Mouse (Mus musculus) lung, adult 2 months (tissue): ENCODE results near the gene Cntfr.

ENCODE experiments used
- CTCF ChIP-seq: fragments of 200-500 bp; IDR thresholded peaks from 2 replicates; pipeline ENCODE4 v1.5.1; 2011; ENCODE audit warnings: mild to moderate bottlenecking, low read length, control low read depth; ENCODE audit not compliant: insufficient read depth
- POLR2A ChIP-seq: fragments of 200-500 bp; IDR thresholded peaks from 2 replicates; pipeline ENCODE4 v1.6.1; 2011; ENCODE audit warnings: low read depth, mild to moderate bottlenecking, control low read depth, low read length, borderline replicate concordance; ENCODE audit errors: extremely low read depth

- no peak for TF ChIP-seq POLR2A
- no peak for TF ChIP-seq CTCF
These were observed 19.8 kb downstream of the Cntfr start for GRCm38 (mm10) chr4:41677006-41677629.
